Mouse (Mus musculus) gastrocnemius, adult 2 months (tissue): Measurements from ENCODE around the gene Tgif1. TPM values are rescaled to one million over a fixed set of nuclear protein-coding genes. Genes with fewer than 3 reads are reported as not detected.
A peak's percentile ranks its signal among the peaks of the same experiment; 100 is the strongest.
"Not testable (repeated sequence)": the region's sequence is repeated elsewhere in the genome, so short reads cannot be mapped to it uniquely, and the experiment has no call there.

Experiments used
- DNase-seq: peaks from one replicate; pipeline ENCODE4 v3.0.0; 2022
- H3K27ac ChIP-seq: fragments of 200-600 bp; 2 replicates; pipeline ENCODE4 v1.8.1; 2022; ENCODE audit warnings: mild to moderate bottlenecking
- H3K4me3 ChIP-seq: fragments of 200-600 bp; 2 replicates; pipeline ENCODE4 v1.8.1; 2022; ENCODE audit warnings: mild to moderate bottlenecking, moderate library complexity
- CTCF ChIP-seq: fragments of 200-600 bp; IDR thresholded peaks from 2 replicates; pipeline ENCODE4 v1.8.1; 2022; ENCODE audit warnings: antibody characterized with exemption, mild to moderate bottlenecking, moderate library complexity
- intact Hi-C: fragments of 180-260 bp; cut with DNase I; formaldehyde crosslinking; loops from one replicate; pipeline ENCODE4 v1.15.1; 2025
- total RNA-seq, 2 experiments: library from RNA; stranded (reverse); gene quantifications; 2 replicates each; pipeline ENCODE4 v1.2.3; 2021

The Tgif1 gene
- total RNA-seq, 2 experiments from 2014 or later = 3.1 to 8.5 TPM

DNA sequence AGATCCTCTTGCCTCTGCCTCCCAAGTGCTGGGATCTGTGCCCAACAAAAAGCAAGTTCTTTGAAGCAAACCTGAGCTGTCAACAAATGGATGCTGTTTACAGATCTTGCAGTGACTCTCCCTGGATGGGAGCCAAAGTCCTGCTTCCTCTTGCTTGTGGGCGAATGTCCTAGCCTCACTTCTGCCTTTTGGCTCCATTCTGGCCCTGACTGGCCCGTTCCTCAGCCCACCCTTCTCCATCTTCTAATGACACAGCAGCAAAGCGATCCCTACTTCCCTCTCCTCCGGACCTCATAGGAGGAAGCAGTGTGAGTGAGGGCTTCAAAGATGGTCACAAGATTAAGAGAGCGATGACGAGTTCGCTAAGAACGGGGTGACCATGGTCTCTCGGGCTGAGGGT is 20.8 kb downstream of the Tgif1 start:
- H3K27ac ChIP-seq = no peak overlapping the region
- H3K4me3 ChIP-seq = no peak overlapping the region
- peak; percentile 60 for DNase-seq
- intact Hi-C loops = no loop called here
- TF ChIP-seq CTCF = no peak

DNA sequence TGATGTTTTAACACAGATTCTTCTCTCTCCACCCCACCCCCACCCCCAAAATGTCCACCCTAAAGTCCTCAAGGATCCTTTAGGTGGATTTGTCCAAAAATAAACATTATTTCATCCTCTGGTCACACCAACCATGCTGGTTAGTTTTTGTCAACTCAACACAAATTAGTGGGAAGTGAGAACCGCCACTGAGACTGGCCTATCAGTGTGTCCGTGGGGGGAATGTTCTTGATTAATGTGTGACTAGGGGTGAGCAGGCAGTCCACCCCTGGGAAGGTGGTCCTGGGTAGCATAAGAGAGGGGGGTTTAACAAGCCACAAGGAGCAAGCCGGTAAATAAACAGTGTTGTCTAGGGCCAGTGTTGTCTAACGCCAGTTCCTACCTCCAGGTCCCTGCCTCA is 21.8 kb downstream of the Tgif1 start:
- intact Hi-C loops = no loop called here
- Histone ChIP-seq H3K27ac (no peak overlapping the region), H3K4me3 (no peak overlapping the region)
- TF ChIP-seq CTCF = no peak
- DNase-seq = no peak

DNA sequence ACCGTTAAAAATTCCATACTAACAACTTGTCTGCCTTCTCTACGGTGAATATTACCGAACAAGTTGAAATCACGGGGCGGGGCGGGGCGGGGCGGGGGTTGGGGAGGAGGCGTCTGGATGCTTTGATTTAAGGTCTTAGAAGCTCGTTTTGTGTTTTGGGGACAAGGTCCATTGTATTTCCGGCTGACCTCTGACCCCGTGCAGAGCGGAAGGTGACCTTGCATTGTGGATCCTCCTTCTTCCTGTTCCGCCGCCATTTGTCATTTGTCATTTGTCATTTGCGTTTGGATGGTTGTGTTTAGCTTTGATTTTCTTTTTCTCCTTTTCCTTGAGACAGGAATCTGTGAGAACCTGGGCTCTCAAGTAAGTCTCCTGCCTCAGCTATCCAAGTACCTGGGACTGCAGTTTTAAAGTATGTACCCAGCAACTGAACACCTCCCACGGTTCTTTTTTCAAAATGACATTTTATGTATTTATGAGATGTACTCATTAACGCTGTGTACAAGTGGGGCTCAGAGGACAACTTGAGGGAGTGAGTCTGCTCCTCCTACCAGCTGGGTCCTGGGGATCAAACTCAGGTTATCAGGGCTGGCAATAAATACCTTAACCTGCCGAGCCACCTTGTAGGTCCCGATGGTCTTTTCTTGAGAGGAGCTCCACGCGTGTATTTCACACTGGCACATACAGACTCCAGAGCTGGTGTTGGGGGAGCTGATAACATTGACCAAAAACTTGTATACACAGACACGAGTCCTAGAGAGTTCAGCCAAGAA is 23.2 kb downstream of the Tgif1 start:
- DNase-seq = no peak
- intact Hi-C loops = no loop called here
- no peak for TF ChIP-seq CTCF
- Histone ChIP-seq H3K4me3 (no peak overlapping the region), H3K27ac (no peak overlapping the region)

DNA sequence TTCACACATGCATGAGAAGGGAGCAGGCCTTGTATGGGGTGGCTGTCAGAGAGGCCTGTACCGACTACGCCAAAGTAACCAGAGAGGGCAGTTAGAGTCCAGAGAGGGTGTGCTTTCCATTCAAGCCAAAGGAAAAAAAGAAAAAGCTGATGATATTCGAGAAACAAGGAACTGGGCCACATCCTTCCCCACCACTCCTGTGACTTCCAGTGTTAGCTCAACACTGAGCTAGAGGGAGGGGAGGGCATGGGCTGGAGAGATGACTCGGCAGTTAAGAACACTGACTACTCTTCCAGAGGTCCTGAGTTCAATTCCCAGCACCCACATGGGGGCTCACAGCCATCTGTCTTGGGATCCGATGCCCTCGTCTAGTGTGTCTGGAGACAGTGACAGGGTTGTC is 24.1 kb downstream of the Tgif1 start:
- DNase-seq = no peak
- H3K27ac ChIP-seq = no peak overlapping the region
- H3K4me3 ChIP-seq = no peak overlapping the region
- no peak for TF ChIP-seq CTCF
- intact Hi-C loops = no loop called here

DNA sequence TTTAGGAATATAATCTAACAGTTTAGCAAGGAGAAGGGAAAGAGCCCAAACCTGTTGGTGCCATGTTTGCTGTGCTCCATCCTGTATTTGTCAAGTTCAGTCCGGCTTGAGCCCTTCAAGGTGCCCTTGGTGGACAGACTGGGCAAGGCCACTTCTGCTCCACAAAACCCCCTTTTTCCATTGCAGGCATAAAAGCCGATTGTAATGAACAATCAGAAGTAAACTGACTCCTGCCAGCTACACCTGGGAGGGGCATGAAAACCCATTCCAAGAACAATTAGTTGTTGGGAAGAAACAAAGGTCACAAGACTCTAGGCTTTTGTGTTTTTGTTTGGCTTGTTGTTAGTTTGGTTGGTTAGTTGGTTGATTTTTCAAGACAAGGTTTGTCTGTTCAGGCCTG is 24.8 kb downstream of the Tgif1 start:
- no peak for TF ChIP-seq CTCF
- no peak for DNase-seq
- intact Hi-C loops = no loop called here
- no peak overlapping the region for H3K4me3 ChIP-seq
- H3K27ac ChIP-seq = no peak overlapping the region

DNA sequence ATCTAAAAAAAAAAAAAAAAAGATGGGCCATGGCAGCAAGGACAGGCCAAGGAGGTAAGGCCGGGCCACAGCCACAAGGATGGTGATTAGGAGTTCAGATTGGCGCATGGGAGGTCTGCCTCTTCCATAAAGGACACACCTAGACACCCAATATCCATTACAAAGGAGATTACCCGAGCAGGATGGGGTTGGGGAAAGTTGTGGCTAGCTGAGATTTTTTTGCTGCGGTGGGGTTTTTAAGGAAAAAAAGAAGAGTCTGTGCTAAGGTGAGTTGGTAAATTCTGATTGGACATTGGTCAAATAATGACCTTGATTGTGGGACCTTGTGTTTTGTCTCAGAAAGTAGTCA is 25.2 kb downstream of the Tgif1 start:
- Histone ChIP-seq H3K4me3 (no peak overlapping the region), H3K27ac (no peak overlapping the region)
- no peak for DNase-seq
- intact Hi-C loops = no loop called here
- no peak for TF ChIP-seq CTCF

DNA sequence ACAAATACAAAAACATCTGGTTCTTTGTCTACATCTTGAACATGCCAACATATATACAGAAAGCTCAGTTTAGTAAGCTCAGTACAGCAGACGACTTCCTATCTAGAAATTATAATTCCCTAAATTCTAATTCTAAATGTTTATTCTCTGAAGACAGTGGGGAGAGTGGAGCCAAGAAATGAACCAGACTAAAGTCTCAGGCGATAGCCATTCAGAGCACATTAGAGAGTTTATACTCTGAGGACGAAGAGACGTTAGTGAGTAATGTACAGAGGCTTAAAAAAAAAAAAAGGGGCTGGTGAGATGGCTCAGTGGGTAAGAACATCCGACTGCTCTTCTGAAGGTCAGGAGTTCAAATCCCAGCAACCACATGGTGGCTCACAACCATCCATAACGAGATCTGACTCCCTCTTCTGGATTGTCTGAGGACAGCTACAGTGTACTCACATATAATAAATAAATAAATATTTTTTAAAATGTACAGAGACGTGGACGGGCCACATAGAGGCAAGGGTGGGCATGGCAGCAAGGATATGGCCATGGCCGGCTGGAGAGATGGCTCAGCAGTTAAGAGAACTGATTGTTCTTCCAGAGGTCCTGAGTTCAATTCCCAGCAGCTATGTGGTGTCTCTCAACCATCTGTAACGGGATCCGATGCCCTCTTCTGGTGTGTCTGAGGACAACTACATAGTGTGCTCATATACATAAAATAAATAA is 25.7 kb downstream of the Tgif1 start:
- intact Hi-C loops, DNase-seq, H3K27ac ChIP-seq, H3K4me3 ChIP-seq: not testable (repeated sequence)

DNA sequence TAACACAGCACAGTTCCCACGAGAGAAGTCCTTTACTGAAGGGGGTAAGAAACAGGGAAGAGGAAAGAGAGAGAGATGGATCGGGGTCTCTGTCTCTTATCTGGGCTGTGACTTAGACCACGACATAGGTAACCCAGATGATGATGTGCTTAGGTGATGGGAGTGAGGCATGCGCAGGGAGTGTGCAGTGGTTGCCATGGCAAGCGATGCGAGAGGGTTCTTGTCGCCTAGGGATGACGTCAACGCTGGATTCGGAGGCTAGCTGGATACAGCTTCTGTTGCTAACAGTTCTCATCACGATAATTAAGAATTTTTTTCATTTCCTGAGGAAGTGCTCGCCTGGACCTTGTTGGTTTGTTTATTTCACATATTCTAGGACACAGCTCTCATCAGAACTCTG is 27.1 kb downstream of the Tgif1 start:
- TF ChIP-seq CTCF = no peak
- no peak for DNase-seq
- Histone ChIP-seq H3K27ac (no peak overlapping the region), H3K4me3 (no peak overlapping the region)
- intact Hi-C loops = no loop called here

DNA sequence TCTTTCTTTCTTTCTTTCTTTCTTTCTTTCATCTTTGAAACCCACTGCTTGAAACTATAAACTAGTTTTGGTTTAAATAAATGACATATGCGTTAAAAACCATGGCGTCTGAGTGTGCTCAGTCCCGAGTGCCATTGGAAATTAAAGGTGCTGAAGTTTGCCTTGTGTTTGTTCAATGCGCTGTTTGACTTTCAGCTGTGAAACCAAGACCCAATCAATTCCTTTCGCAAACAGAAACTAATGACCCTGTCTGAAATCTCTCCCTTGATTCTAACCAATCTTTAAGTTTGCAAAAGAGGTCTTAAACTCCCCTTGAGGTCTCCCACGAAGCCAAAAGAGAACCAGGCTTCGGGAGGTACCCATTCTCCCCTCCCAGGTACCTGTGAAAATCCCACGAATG is 30.3 kb downstream of the Tgif1 start:
- DNase-seq = no peak
- intact Hi-C loops = no loop called here
- no peak for TF ChIP-seq CTCF
- Histone ChIP-seq H3K4me3 (no peak overlapping the region), H3K27ac (no peak overlapping the region)

DNA sequence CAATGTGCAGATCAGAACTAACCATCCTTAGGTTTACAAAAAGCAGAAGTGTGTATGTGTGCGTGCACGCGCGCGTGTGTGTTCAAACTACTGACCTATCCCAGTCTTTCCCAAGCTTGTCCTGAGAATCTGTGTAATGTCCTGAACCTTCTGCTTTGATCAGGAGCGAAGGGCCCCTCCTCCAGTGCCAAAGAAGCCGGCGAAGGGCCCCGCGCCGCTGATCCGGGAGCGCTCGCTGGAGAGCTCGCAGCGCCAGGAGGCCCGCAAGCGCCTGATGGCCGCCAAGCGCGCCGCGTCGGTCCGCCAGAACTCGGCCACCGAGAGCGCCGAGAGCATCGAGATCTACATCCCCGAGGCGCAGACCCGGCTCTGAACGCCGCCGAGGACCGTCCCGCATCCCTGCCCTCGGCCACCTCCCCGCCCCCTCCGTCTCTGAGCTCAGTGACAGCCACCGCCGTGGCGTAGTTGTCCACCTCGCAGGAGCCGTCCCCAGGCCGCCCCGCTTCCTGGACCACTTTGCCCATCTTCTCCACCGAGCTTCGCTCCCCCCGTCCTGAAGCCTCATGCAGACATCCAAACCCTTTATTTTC is 35.4 kb downstream of the Tgif1 start:
- no peak for TF ChIP-seq CTCF
- peak; percentile 20 for DNase-seq
- intact Hi-C loops = no loop called here

DNA sequence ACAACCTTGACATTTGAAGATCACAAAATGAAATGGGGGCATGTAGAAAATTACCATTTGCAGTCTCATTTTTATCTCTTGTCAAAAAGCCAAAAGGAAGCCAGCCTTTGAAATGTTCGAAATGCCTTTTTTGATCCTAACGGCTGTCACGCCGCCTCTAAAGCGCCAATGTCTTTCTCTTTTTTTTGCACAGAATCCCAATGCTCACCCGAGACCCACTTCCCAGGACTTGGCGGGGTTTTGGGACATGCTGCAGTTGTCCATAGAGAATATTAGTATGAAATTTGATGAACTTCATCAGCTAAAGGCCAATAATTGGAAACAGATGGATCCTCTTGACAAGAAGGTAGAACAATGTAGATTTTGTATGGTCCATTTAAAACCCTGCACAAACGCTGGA is 38.3 kb downstream of the Tgif1 start:
- no peak for TF ChIP-seq CTCF
- intact Hi-C loops = no loop called here
- Histone ChIP-seq H3K27ac (no peak overlapping the region), H3K4me3 (no peak overlapping the region)
- DNase-seq = no peak

More for the DNA sequence above, 35.4 kb downstream of the Tgif1 start:
- H3K27ac ChIP-seq = no peak overlapping the region
- peak overlapping the region; percentile 67 for H3K4me3 ChIP-seq

DNA sequence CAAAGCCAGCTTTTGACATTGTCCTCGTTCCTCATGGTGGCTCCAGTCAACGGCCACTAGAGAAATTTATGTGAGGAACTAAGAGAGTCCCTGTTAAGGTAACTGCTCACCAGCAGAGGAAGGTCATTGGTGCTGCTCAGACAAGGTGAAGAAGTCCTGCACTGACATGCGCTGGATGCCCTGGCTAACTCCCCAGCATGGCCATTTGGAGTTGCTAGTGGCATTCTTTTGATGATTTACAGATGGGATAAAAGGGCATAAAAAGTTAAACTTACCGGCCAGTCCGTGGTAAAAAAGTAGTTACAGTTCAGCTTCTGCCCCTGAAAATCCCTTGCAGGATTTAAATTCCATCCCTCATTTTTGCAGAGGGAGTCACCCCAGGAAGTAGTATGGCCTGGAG is 42.6 kb downstream of the Tgif1 start:
- no peak for DNase-seq
- intact Hi-C loops = no loop called here
- no peak for TF ChIP-seq CTCF
- Histone ChIP-seq H3K4me3 (no peak overlapping the region), H3K27ac (no peak overlapping the region)

DNA sequence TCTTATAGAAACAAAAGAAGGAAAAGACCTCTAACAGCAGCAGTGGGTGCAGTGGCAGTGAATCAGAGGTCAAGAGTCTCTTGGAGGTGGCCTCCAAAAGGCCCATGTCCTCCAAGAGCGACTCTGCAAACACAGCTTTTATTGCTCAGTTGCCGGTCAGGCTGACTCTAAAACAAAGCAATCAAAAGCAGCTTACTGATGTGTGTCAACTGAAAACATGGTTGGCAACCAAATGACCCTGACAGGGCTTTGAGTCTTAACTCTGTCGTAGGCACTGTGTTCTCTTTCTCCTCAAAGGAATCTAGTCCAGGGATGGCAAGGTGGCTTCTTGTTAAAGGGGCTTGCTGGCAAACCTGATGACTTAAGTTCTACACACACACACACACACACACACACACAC is 43.6 kb downstream of the Tgif1 start:
- Histone ChIP-seq H3K27ac (no peak overlapping the region), H3K4me3 (no peak overlapping the region)
- no peak for DNase-seq
- TF ChIP-seq CTCF = no peak
- intact Hi-C loops = no loop called here
